Mouse (Mus musculus) ES-Bruce4 (cell line): ENCODE measurements around the gene Kctd5. TPM values are rescaled to one million over a fixed set of nuclear protein-coding genes. Genes with fewer than 3 reads are reported as not detected.
"Not testable (repeated sequence)": the region's sequence is repeated elsewhere in the genome, so short reads cannot be mapped to it uniquely, and the experiment has no call there.

Source experiments
- H3K27ac ChIP-seq: 2 replicates; pipeline ENCODE4 v1.5.1; 2012; ENCODE audit warnings: low read length, inconsistent platforms; ENCODE audit not compliant: insufficient read depth
- H3K27me3 ChIP-seq: 2 replicates; pipeline ENCODE4 v1.6.1; 2012; ENCODE audit warnings: mild to moderate bottlenecking, low read length, inconsistent platforms; ENCODE audit not compliant: control insufficient read depth, poor library complexity, insufficient read depth, severe bottlenecking
- H3K36me3 ChIP-seq: 2 replicates; pipeline ENCODE4 v1.6.1; 2012; ENCODE audit warnings: inconsistent platforms, mild to moderate bottlenecking, low read length, moderate library complexity; ENCODE audit not compliant: control insufficient read depth, poor library complexity, insufficient read depth, severe bottlenecking
- H3K4me1 ChIP-seq: one replicate; pipeline ENCODE4 v1.8.1; 2011; ENCODE audit warnings: low read length; ENCODE audit not compliant: control insufficient read depth, insufficient read depth
- H3K4me3 ChIP-seq: 2 replicates; pipeline ENCODE4 v1.5.1; 2011; ENCODE audit warnings: low read depth, mild to moderate bottlenecking, low read length
- H3K9ac ChIP-seq: 2 replicates; pipeline ENCODE4 v1.6.1; 2012; ENCODE audit warnings: low read depth, mild to moderate bottlenecking, inconsistent platforms; ENCODE audit not compliant: poor library complexity, severe bottlenecking
- H3K9me3 ChIP-seq: replicated peaks from 2 replicates; pipeline ENCODE4 v1.6.1; 2012; ENCODE audit warnings: mild to moderate bottlenecking, low read length, inconsistent platforms; ENCODE audit not compliant: control insufficient read depth, poor library complexity, insufficient read depth, severe bottlenecking
- CTCF ChIP-seq: IDR thresholded peaks from one replicate; pipeline ENCODE4 v1.8.1; 2011; ENCODE audit warnings: low read depth, low read length
- EP300 ChIP-seq: IDR thresholded peaks from 2 replicates; pipeline ENCODE4 v1.6.1; 2011; ENCODE audit warnings: low read depth, low read length; ENCODE audit not compliant: insufficient read depth
- POLR2A ChIP-seq: IDR thresholded peaks from one replicate; pipeline ENCODE4 v1.8.1; 2011; ENCODE audit warnings: low read length; ENCODE audit not compliant: insufficient read depth
- polyA plus RNA-seq: library from polyadenylated mRNA; stranded (reverse); fragments of >200 nt; gene quantifications from 2 replicates; pipeline ENCODE4 v1.2.4, GENCODE M21; 2011; ENCODE audit warnings: low read depth; ENCODE audit not compliant: missing spikeins, insufficient read depth, insufficient read length

The Kctd5 gene
- polyA plus RNA-seq, 1 experiment, result 66.4 TPM

- Histone ChIP-seq H3K4me3 (no peak overlapping the region), H3K9me3 (no peaks in the 10 kb centered on the region), H3K4me1 (no peaks in the 10 kb centered on the region), H3K36me3 (peaks cover 19% of the 10 kb centered on the region), H3K9ac (no peak overlapping the region), H3K27ac (no peak overlapping the region), H3K27me3 (no peaks in the 10 kb centered on the region)
- TF ChIP-seq EP300 (no peak), CTCF (no peak), POLR2A (no peak)
These were observed 25.1 kb upstream of the Kctd5 start for GRCm38 (mm10) chr17:24098354-24098753.

- Histone ChIP-seq H3K4me1 (no peaks in the 10 kb centered on the region), H3K27me3 (no peaks in the 10 kb centered on the region), H3K9me3 (no peaks in the 10 kb centered on the region), H3K36me3 (peaks cover 14% of the 10 kb centered on the region), H3K27ac (no peak overlapping the region), H3K9ac (no peak overlapping the region), H3K4me3 (no peak overlapping the region)
- TF ChIP-seq POLR2A, result no peak
- TF ChIP-seq EP300, result no peak
- TF ChIP-seq CTCF, result no peak
These were observed 17.3 kb upstream of the Kctd5 start for GRCm38 (mm10) chr17:24090575-24090974.

DNA sequence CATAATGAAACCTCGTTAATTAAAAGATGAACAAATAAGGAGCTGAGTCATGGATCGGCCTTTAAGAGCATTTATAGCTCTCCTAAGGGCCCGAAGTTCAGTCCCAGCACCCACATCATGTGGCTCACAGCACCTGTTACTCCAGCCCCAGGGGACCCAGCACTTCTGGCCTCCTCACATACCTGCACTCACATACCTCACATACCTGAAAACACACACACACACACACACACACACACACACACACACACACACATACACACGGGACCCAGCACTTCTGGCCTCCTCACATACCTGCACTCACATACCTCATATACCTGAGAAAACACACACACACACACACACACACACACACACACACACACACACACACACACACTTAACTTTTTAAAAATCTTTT, 13.1 kb upstream of the Kctd5 start:
- H3K9me3 ChIP-seq, H3K9ac ChIP-seq, H3K4me3 ChIP-seq, H3K27ac ChIP-seq, H3K27me3 ChIP-seq, H3K4me1 ChIP-seq: not testable (repeated sequence)
- H3K36me3 ChIP-seq, result peaks cover 12% of the 10 kb centered on the region

- Histone ChIP-seq H3K36me3 (peaks cover 8% of the 10 kb centered on the region), H3K9me3 (no peaks in the 10 kb centered on the region), H3K4me1 (no peaks in the 10 kb centered on the region), H3K9ac (no peak overlapping the region), H3K27me3 (no peaks in the 10 kb centered on the region), H3K4me3 (no peak overlapping the region), H3K27ac (no peak overlapping the region)
- TF ChIP-seq POLR2A (no peak), CTCF (no peak), EP300 (no peak)
These were observed 11.3 kb upstream of the Kctd5 start for GRCm38 (mm10) chr17:24084593-24084992.

- no peak for TF ChIP-seq POLR2A
- TF ChIP-seq CTCF, result no peak
- TF ChIP-seq EP300, result no peak
- Histone ChIP-seq H3K4me3 (no peak overlapping the region), H3K9ac (no peak overlapping the region), H3K27ac (no peak overlapping the region), H3K27me3 (no peaks in the 10 kb centered on the region), H3K9me3 (no peaks in the 10 kb centered on the region), H3K4me1 (no peaks in the 10 kb centered on the region), H3K36me3 (peaks cover 9% of the 10 kb centered on the region)
These were observed 3.8 kb upstream of the Kctd5 start for GRCm38 (mm10) chr17:24077101-24077500.

GRCm38 (mm10) chr17:24069531-24069930, 3.8 kb downstream of the Kctd5 start:
- TF ChIP-seq POLR2A (no peak), CTCF (no peak)
- Histone ChIP-seq H3K9me3 (no peaks in the 10 kb centered on the region), H3K36me3 (peaks cover 4% of the 10 kb centered on the region; the same call in 1 of the 2 replicates), H3K27ac (no peak overlapping the region), H3K4me3 (no peak overlapping the region), H3K27me3 (no peaks in the 10 kb centered on the region), H3K4me1 (no peaks in the 10 kb centered on the region), H3K9ac (no peak overlapping the region)

- no peaks in the 10 kb centered on the region for H3K9me3 ChIP-seq
- H3K36me3 ChIP-seq, result peaks cover 4% of the 10 kb centered on the region; the same call in 1 of the 2 replicates
- no peak overlapping the region for H3K4me3 ChIP-seq
- H3K27me3 ChIP-seq, result no peaks in the 10 kb centered on the region
- H3K27ac ChIP-seq, result no peak overlapping the region
- no peak for TF ChIP-seq CTCF
- no peak for TF ChIP-seq POLR2A
- no peak for TF ChIP-seq EP300
- no peaks in the 10 kb centered on the region for H3K4me1 ChIP-seq
- H3K9ac ChIP-seq, result no peak overlapping the region
These were observed 5.0 kb downstream of the Kctd5 start for GRCm38 (mm10) chr17:24068271-24068670.
